ENCODE assay signal across 8 mouse cellular contexts in genomic region chr7:132315149-132316091, GRCm38 (mm10). TPM values are rescaled to one million over a fixed set of nuclear protein-coding genes. Genes with fewer than 3 reads are reported as not detected.
A peak's percentile ranks its signal among the peaks of the same experiment; 100 is the strongest.
DNase-seq lines count a peak whose midpoint lies in the region; ATAC-seq lines count a peak whose summit lies in the region.

No protein-coding gene starts in this region.

- peak overlapping the region; percentile 92 for H3K27ac ChIP-seq in intestine, embryonic 14.5 days (ENCODE audit: low read depth)

- peak overlapping the region; percentile 88 for H3K4me3 ChIP-seq in intestine, embryonic 14.5 days (ENCODE audit: low read depth, low read length)

- peak overlapping the region; percentile 88 for H3K9ac ChIP-seq in intestine, embryonic 14.5 days (ENCODE audit: low read length)

- peak; percentile 86 for DNase-seq in adrenal gland, adult 2 months
- DNase-seq in embryo, embryonic 10.5 days (ENCODE audit: low spot score) = peak; percentile 93
- peak; percentile 69 for DNase-seq in gastrocnemius, postnatal 25 days
- peak; percentile 89 for DNase-seq in intestine, embryonic 14.5 days (ENCODE audit: low spot score)
- DNase-seq in left cerebral cortex, postnatal 36 days (ENCODE audit: low spot score in 2 of 2) = peak; percentile 67 to 73
- DNase-seq in mesoderm, embryonic 11.5 days (ENCODE audit: low read depth, low spot score) = peak; percentile 90
- DNase-seq in right cerebral cortex, postnatal 36 days (ENCODE audit: low spot score in 2 of 2) = peak; percentile 53 to 59
- no peak for DNase-seq in MN1 (ENCODE audit: low spot score)

- no peaks in the 10 kb centered on the region for H3K9me3 ChIP-seq in intestine, embryonic 14.5 days (ENCODE audit: control insufficient read depth, low read length)

- no peaks in the 10 kb centered on the region for H3K36me3 ChIP-seq in intestine, embryonic 14.5 days (ENCODE audit: control insufficient read depth, insufficient read depth, low read length)

- H3K4me1 ChIP-seq in intestine, embryonic 14.5 days (replicated peaks; ENCODE audit: control insufficient read depth, insufficient read depth, low read length) = peaks cover 36% of the 10 kb centered on the region

- H3K4me2 ChIP-seq in intestine, embryonic 14.5 days (ENCODE audit: low read length) = peak overlapping the region; percentile 91

- H3K27me3 ChIP-seq in intestine, embryonic 14.5 days (replicated peaks; ENCODE audit: control insufficient read depth, insufficient read depth, low read length) = no peaks in the 10 kb centered on the region

- 1% methylated on average over 50 of the region's 51 CpGs for WGBS in intestine, embryonic 14.5 days

- intact Hi-C loops in left cerebral cortex, postnatal 36 days (cut with DNase I) = loop anchor here (5.0 kb wide), 5 partner anchors 57 to 237 kb away; no protein-coding TSS in a partner anchor

- ATAC-seq in intestine, embryonic 14.5 days (replicated peaks; ENCODE audit: low FRiP score, low TSS enrichment, low read depth) = peak; percentile 47; the same call in 1 of the 2 replicates

RNA-seq across cellular contexts. Expression of gene Chst15, which starts 1.6 kb away (rescaled TPM):
- 10 to 100 TPM; 37.3 to 46.2 TPM for total RNA-seq in adrenal gland, adult 2 months (2021)
- 9.6 and 10.4 TPM in 2 replicates for polyA plus RNA-seq in adrenal gland, adult 2 months (2012; rRNA removed)
- 1 to 10 TPM; 2.7 to 4.5 TPM for total RNA-seq in gastrocnemius, postnatal 25 days (2021)
- polyA plus RNA-seq in intestine, embryonic 14.5 days (2014; fragmentation: Nextera tagmentation; extraction: Ambion mirVana) = 29.1 and 32.1 TPM in 2 replicates
- total RNA-seq in left cerebral cortex, postnatal 36 days (2021) = 10 to 100 TPM; 38.1 to 49.1 TPM

Comparison
In these comparisons a context has a peak if more than half of its experiments do, and no peak if none do; other contexts are left out.
1. RNA of gene Chst15, which starts 1.6 kb away (total RNA-seq): 38.1 to 49.1 TPM in left cerebral cortex, postnatal 36 days and 37.3 to 46.2 TPM in adrenal gland, adult 2 months; 2.7 to 4.5 TPM in gastrocnemius, postnatal 25 days; every median in the first group is over 4 times any median in the second.